Mouse (Mus musculus) forebrain, embryonic 15.5 days (tissue): Measurements from ENCODE around the gene Gm11639. TPM values are rescaled to one million over a fixed set of nuclear protein-coding genes. Genes with fewer than 3 reads are reported as not detected.
A peak's percentile ranks its signal among the peaks of the same experiment; 100 is the strongest.

Source experiments
- ATAC-seq: fragments of 200-750 bp; cut with Nextera tagmentation; replicated peaks from 2 replicates; pipeline ENCODE4 v1.8.0; 2017; ENCODE audit warnings: mild to moderate bottlenecking, moderate TSS enrichment, moderate library complexity
- H3K27ac ChIP-seq: fragments of 300-500 bp; sonication (generic); replicated peaks from 2 replicates; pipeline ENCODE4 v1.5.1; 2015; ENCODE audit warnings: mild to moderate bottlenecking, inconsistent platforms
- H3K27me3 ChIP-seq: fragments of 300-500 bp; sonication (generic); 2 replicates; pipeline ENCODE4 v1.6.1; 2015; ENCODE audit warnings: inconsistent platforms
- H3K36me3 ChIP-seq: fragments of 300-500 bp; sonication (generic); 2 replicates; pipeline ENCODE4 v1.6.1; 2015; ENCODE audit warnings: mild to moderate bottlenecking, inconsistent platforms
- H3K4me1 ChIP-seq: fragments of 300-500 bp; sonication (generic); 2 replicates; pipeline ENCODE4 v1.6.1; 2015; ENCODE audit warnings: inconsistent platforms
- H3K4me2 ChIP-seq: fragments of 300-500 bp; sonication (generic); replicated peaks from 2 replicates; pipeline ENCODE4 v1.6.1; 2015; ENCODE audit warnings: mild to moderate bottlenecking, inconsistent platforms
- H3K4me3 ChIP-seq: fragments of 300-500 bp; sonication (generic); 2 replicates; pipeline ENCODE4 v1.5.1; 2015; ENCODE audit warnings: mild to moderate bottlenecking, inconsistent platforms
- H3K9ac ChIP-seq: fragments of 300-500 bp; sonication (generic); replicated peaks from 2 replicates; pipeline ENCODE4 v1.6.1; 2015; ENCODE audit warnings: mild to moderate bottlenecking, inconsistent platforms
- H3K9me3 ChIP-seq: fragments of 300-500 bp; sonication (generic); 2 replicates; pipeline ENCODE4 v1.6.1; 2016; ENCODE audit warnings: inconsistent platforms
- WGBS: fragments of 180-500 bp; shearing (Covaris S2); methylation state at CpG from one replicate; pipeline ENCODE4 v1.1.7; 2015; ENCODE audit warnings: mixed read lengths; 5-methylcytosine and 5-hydroxymethylcytosine counted together
- polyA plus RNA-seq: library from polyadenylated mRNA; unstranded; fragments of >200 nt; fragmentation: Nextera tagmentation; extraction: Ambion mirVana; gene quantifications from 2 replicates; pipeline ENCODE4 v1.2.1, GENCODE M21; 2015

The Gm11639 gene
- polyA plus RNA-seq, 1 experiment from 2014 or later = 0.01 TPM

- Histone ChIP-seq H3K9ac (no peak overlapping the region), H3K9me3 (no peaks in the 10 kb centered on the region), H3K4me2 (no peak overlapping the region), H3K36me3 (no peaks in the 10 kb centered on the region), H3K27ac (no peak overlapping the region), H3K27me3 (no peaks in the 10 kb centered on the region), H3K4me3 (no peak overlapping the region), H3K4me1 (0 out of 2 replicates have a peak, but pooled peaks cover 4% of the 10 kb centered on the region)
- no peak for ATAC-seq
- 69% methylated on average over 1 of the region's 1 CpGs for WGBS
These were observed 464.3 kb downstream of the Gm11639 start for GRCm38 (mm10) chr11:105149766-105150165.

GRCm38 (mm10) chr11:105150691-105151090, 465.2 kb downstream of the Gm11639 start:
- Histone ChIP-seq H3K4me1 (0 out of 2 replicates have a peak, but pooled peaks cover 4% of the 10 kb centered on the region), H3K36me3 (no peaks in the 10 kb centered on the region), H3K27me3 (no peaks in the 10 kb centered on the region), H3K4me2 (no peak overlapping the region), H3K27ac (no peak overlapping the region), H3K9ac (no peak overlapping the region), H3K9me3 (no peaks in the 10 kb centered on the region), H3K4me3 (no peak overlapping the region)
- ATAC-seq = no peak
- WGBS = 57% methylated on average over 4 of the region's 4 CpGs

GRCm38 (mm10) chr11:105151226-105152016, 465.9 kb downstream of the Gm11639 start:
- Histone ChIP-seq H3K9me3 (no peaks in the 10 kb centered on the region), H3K4me2 (peak overlapping the region; percentile 12; the same call in 1 of the 2 replicates), H3K9ac (no peak overlapping the region), H3K27ac (no peak overlapping the region), H3K36me3 (no peaks in the 10 kb centered on the region), H3K27me3 (no peaks in the 10 kb centered on the region), H3K4me1 (0 out of 2 replicates have a peak, but pooled peaks cover 4% of the 10 kb centered on the region), H3K4me3 (no peak overlapping the region)
- 32% methylated on average over 18 of the region's 19 CpGs for WGBS
- ATAC-seq = no peak

GRCm38 (mm10) chr11:105152017-105152300, 466.5 kb downstream of the Gm11639 start:
- no peak overlapping the region for H3K4me2 ChIP-seq
- H3K4me3 ChIP-seq = no peak overlapping the region
- 65% methylated on average over 4 of the region's 4 CpGs for WGBS
- 0 out of 2 replicates have a peak, but pooled peaks cover 4% of the 10 kb centered on the region for H3K4me1 ChIP-seq
- H3K9ac ChIP-seq = no peak overlapping the region
- H3K9me3 ChIP-seq = no peaks in the 10 kb centered on the region
- H3K36me3 ChIP-seq = no peaks in the 10 kb centered on the region
- ATAC-seq = no peak
- H3K27ac ChIP-seq = no peak overlapping the region
- H3K27me3 ChIP-seq = no peaks in the 10 kb centered on the region

GRCm38 (mm10) chr11:105152357-105152899, 466.9 kb downstream of the Gm11639 start:
- Histone ChIP-seq H3K9ac (no peak overlapping the region), H3K4me1 (0 out of 2 replicates have a peak, but pooled peaks cover 4% of the 10 kb centered on the region)
- 87% methylated on average over 11 of the region's 11 CpGs for WGBS

GRCm38 (mm10) chr11:105153068-105153833, 467.7 kb downstream of the Gm11639 start:
- Histone ChIP-seq H3K4me1 (0 out of 2 replicates have a peak, but pooled peaks cover 4% of the 10 kb centered on the region), H3K36me3 (no peaks in the 10 kb centered on the region), H3K27me3 (no peaks in the 10 kb centered on the region), H3K4me3 (no peak overlapping the region), H3K9ac (no peak overlapping the region), H3K27ac (no peak overlapping the region), H3K9me3 (no peaks in the 10 kb centered on the region), H3K4me2 (no peak overlapping the region)
- no peak for ATAC-seq
- WGBS = 34% methylated on average over 12 of the region's 12 CpGs

More at GRCm38 (mm10) chr11:105152357-105152899, 466.9 kb downstream of the Gm11639 start:
- no peak for ATAC-seq
- Histone ChIP-seq H3K27me3 (no peaks in the 10 kb centered on the region), H3K9me3 (no peaks in the 10 kb centered on the region), H3K36me3 (no peaks in the 10 kb centered on the region), H3K4me2 (no peak overlapping the region), H3K27ac (no peak overlapping the region), H3K4me3 (no peak overlapping the region)

GRCm38 (mm10) chr11:105155915-105156314, 470.4 kb downstream of the Gm11639 start:
- Histone ChIP-seq H3K36me3 (no peaks in the 10 kb centered on the region), H3K9ac (no peak overlapping the region), H3K4me1 (0 out of 2 replicates have a peak, but pooled peaks cover 4% of the 10 kb centered on the region), H3K4me2 (no peak overlapping the region), H3K27ac (no peak overlapping the region), H3K9me3 (no peaks in the 10 kb centered on the region), H3K27me3 (no peaks in the 10 kb centered on the region), H3K4me3 (no peak overlapping the region)
- 87% methylated on average over 4 of the region's 4 CpGs for WGBS
- no peak for ATAC-seq

- H3K9ac ChIP-seq = no peak overlapping the region
- no peaks in the 10 kb centered on the region for H3K27me3 ChIP-seq
These were observed 471.3 kb downstream of the Gm11639 start for GRCm38 (mm10) chr11:105156748-105157267.

GRCm38 (mm10) chr11:105158047-105158446, 472.5 kb downstream of the Gm11639 start:
- Histone ChIP-seq H3K9me3 (no peaks in the 10 kb centered on the region), H3K27me3 (no peaks in the 10 kb centered on the region), H3K4me2 (no peak overlapping the region), H3K36me3 (no peaks in the 10 kb centered on the region), H3K4me3 (no peak overlapping the region), H3K4me1 (0 out of 2 replicates have a peak, but pooled peaks cover 4% of the 10 kb centered on the region), H3K27ac (no peak overlapping the region), H3K9ac (no peak overlapping the region)
- ATAC-seq = no peak

More at GRCm38 (mm10) chr11:105156748-105157267, 471.3 kb downstream of the Gm11639 start:
- 87% methylated on average over 19 of the region's 19 CpGs for WGBS
- H3K4me1 ChIP-seq = 0 out of 2 replicates have a peak, but pooled peaks cover 4% of the 10 kb centered on the region
- H3K27ac ChIP-seq = no peak overlapping the region
- no peaks in the 10 kb centered on the region for H3K9me3 ChIP-seq
- no peak overlapping the region for H3K4me2 ChIP-seq
- no peaks in the 10 kb centered on the region for H3K36me3 ChIP-seq
- H3K4me3 ChIP-seq = no peak overlapping the region
- no peak for ATAC-seq

- H3K36me3 ChIP-seq = no peaks in the 10 kb centered on the region
- ATAC-seq = no peak
- 65% methylated on average over 6 of the region's 6 CpGs for WGBS
These were observed 474.3 kb downstream of the Gm11639 start for GRCm38 (mm10) chr11:105159673-105160360.

GRCm38 (mm10) chr11:105161411-105161810, 475.9 kb downstream of the Gm11639 start:
- Histone ChIP-seq H3K9me3 (no peaks in the 10 kb centered on the region), H3K9ac (no peak overlapping the region), H3K27me3 (no peaks in the 10 kb centered on the region), H3K36me3 (no peaks in the 10 kb centered on the region), H3K4me2 (no peak overlapping the region), H3K4me3 (no peak overlapping the region), H3K4me1 (no peaks in the 10 kb centered on the region), H3K27ac (no peak overlapping the region)
- no peak for ATAC-seq
- WGBS = 94% methylated on average over 2 of the region's 2 CpGs

More at GRCm38 (mm10) chr11:105159673-105160360, 474.3 kb downstream of the Gm11639 start:
- Histone ChIP-seq H3K27me3 (no peaks in the 10 kb centered on the region), H3K4me3 (no peak overlapping the region), H3K9me3 (no peaks in the 10 kb centered on the region), H3K4me2 (no peak overlapping the region), H3K4me1 (no peaks in the 10 kb centered on the region), H3K27ac (no peak overlapping the region), H3K9ac (no peak overlapping the region)
